Mouse (Mus musculus) cerebellum, adult 18-20 months (tissue): ENCODE measurements around the gene Zfp61.

Source experiments
- DNase-seq, 2 experiments: peaks; one replicate each; pipeline ENCODE4 v3.0.0; 2021

Gene Zfp61

DNA sequence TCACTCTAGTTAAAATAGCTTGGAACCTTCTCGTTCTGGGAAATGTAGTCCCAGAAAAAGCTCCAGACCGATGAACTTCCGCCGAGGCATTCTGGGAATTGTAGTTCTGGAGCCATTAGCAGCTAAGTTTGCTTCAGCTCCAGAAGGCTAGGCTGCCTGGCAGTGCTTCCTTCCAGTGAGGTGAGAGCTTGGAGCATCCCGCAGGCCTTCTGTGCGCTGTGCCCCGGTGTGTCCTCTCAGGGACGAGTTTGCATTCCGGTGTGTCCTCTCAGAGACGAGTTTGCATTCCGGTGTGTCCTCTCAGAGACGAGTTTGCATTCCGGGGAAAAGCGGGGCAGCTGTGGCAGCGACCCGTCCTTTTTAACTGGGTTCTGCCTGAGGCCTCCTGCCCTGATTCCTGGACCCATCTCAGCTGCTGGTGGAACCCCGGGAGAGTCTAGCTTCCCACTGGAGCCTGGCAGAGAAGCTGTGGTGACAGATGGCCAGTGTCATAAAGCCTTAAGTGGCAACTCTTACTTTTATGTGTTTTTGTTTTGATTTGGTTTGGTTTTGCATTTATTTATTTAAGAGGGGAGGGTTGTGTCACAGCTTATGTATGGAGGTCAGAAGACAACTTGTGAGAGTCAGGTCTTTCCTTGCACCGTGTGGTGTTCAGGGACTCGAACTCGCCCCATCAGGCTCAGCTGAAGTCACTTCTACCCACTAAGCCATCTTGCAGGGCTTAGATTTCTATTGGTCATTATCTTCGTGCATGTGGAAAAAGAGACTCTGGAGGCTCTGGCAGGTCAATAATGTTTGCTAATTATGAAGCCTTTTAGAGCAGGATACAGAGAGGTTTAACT is 46.2 kb downstream of the Zfp61 start, which contains the start of gene Zfp108:
Zfp108 (plus strand) TSS at position 162 of the 842 bp plus-strand sequence.
- DNase-seq, result peak; percentile 86 to 95

DNA sequence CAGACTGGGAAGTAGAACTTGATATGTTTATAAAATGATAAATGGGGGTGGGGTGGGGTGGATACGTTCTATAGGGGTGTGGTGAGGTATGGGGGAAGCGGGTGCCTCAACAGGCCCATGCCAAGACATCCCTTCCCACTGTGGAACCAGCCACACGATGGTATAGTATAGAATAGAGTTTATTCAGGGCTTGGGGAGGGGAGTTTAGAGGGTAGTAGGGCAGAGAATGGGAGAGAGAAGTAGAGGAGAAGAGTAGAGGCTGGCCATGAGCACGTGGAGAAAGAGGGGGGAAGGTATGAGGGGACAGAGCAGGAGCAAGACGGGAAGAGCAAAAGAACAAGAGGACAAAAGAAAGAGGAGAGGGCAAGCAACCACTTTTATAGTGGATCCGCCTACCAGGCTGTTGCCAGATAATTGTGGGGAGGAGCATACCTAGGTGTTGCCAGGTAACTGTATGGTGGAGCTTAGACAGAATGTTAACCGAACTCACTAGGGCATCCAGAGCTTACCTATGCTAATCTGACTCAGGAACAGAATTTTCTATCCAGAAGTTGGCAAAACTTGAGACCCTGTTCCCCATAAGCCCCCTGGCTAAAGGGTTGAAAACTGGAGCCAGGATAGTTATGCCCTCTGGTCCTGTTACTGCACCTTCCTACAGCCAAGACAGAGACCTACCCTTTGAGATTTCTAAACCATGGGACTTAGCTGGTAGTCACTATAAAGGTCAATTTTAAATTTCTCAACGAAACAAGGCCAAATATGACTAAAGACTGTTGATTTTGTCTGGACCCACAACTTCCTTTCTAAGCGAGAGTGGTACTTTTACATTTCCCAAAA is 47.0 kb downstream of the Zfp61 start:
- DNase-seq, result no peak
